Mouse (Mus musculus): ENCODE measurements at regions not wholly inside any gene's neighbourhood (a gene's known extent, or its start where the extent isn't known, plus 50 kb on each side); places are given as distances from the start of the nearest gene placed in this dataset.

- in situ Hi-C loops (cut with MboI; ENCODE audit: low sequenced_read_pairs) = no loop called here
Measured at GRCm38 (mm10) chr4:87501791-87502190, 271.5 kb upstream of the Slc24a2 start.

GRCm38 (mm10) chr4:87500441-87500840, 270.2 kb upstream of the Slc24a2 start:
- in situ Hi-C loops (cut with MboI; ENCODE audit: low sequenced_read_pairs) = no loop called here

- in situ Hi-C loops (cut with MboI; ENCODE audit: low sequenced_read_pairs) = no loop called here
Measured at GRCm38 (mm10) chr4:87487798-87488197, 257.5 kb upstream of the Slc24a2 start.

- in situ Hi-C loops (cut with MboI; ENCODE audit: low sequenced_read_pairs) = no loop called here
Measured at GRCm38 (mm10) chr4:87475537-87475936, 245.3 kb upstream of the Slc24a2 start.

GRCm38 (mm10) chr4:87473331-87474039, 243.2 kb upstream of the Slc24a2 start:
- in situ Hi-C loops (cut with MboI; ENCODE audit: low sequenced_read_pairs) = no loop called here

- in situ Hi-C loops (cut with MboI; ENCODE audit: low sequenced_read_pairs) = no loop called here
Measured at GRCm38 (mm10) chr4:87472787-87473186, 242.5 kb upstream of the Slc24a2 start.

- in situ Hi-C loops (cut with MboI; ENCODE audit: low sequenced_read_pairs) = no loop called here
Measured at GRCm38 (mm10) chr4:87471385-87471784, 241.1 kb upstream of the Slc24a2 start.

GRCm38 (mm10) chr4:87467600-87467999, 237.3 kb upstream of the Slc24a2 start:
- in situ Hi-C loops (cut with MboI; ENCODE audit: low sequenced_read_pairs) = no loop called here

GRCm38 (mm10) chr4:87467018-87467417, 236.7 kb upstream of the Slc24a2 start:
- in situ Hi-C loops (cut with MboI; ENCODE audit: low sequenced_read_pairs) = no loop called here

GRCm38 (mm10) chr4:87461181-87461912, 231.1 kb upstream of the Slc24a2 start:
- in situ Hi-C loops (cut with MboI; ENCODE audit: low sequenced_read_pairs) = no loop called here

GRCm38 (mm10) chr4:87455863-87456578, 225.7 kb upstream of the Slc24a2 start:
- in situ Hi-C loops (cut with MboI; ENCODE audit: low sequenced_read_pairs) = no loop called here

- in situ Hi-C loops (cut with MboI; ENCODE audit: low sequenced_read_pairs) = no loop called here
Measured at GRCm38 (mm10) chr4:87452122-87452521, 221.8 kb upstream of the Slc24a2 start.

GRCm38 (mm10) chr4:87451251-87451650, 221.0 kb upstream of the Slc24a2 start:
- in situ Hi-C loops (cut with MboI; ENCODE audit: low sequenced_read_pairs) = no loop called here

GRCm38 (mm10) chr4:87448338-87448737, 218.1 kb upstream of the Slc24a2 start:
- in situ Hi-C loops (cut with MboI; ENCODE audit: low sequenced_read_pairs) = no loop called here

GRCm38 (mm10) chr4:87446856-87447255, 216.6 kb upstream of the Slc24a2 start:
- in situ Hi-C loops (cut with MboI; ENCODE audit: low sequenced_read_pairs) = no loop called here

- in situ Hi-C loops (cut with MboI; ENCODE audit: low sequenced_read_pairs) = no loop called here
Measured at GRCm38 (mm10) chr4:87434136-87434535, 203.9 kb upstream of the Slc24a2 start.

- in situ Hi-C loops (cut with MboI; ENCODE audit: low sequenced_read_pairs) = no loop called here
Measured at GRCm38 (mm10) chr4:87428374-87428773, 198.1 kb upstream of the Slc24a2 start.

GRCm38 (mm10) chr4:87424066-87424465, 193.8 kb upstream of the Slc24a2 start:
- in situ Hi-C loops (cut with MboI; ENCODE audit: low sequenced_read_pairs) = no loop called here

- in situ Hi-C loops (cut with MboI; ENCODE audit: low sequenced_read_pairs) = no loop called here
Measured at GRCm38 (mm10) chr4:87422588-87422987, 192.3 kb upstream of the Slc24a2 start.

- in situ Hi-C loops (cut with MboI; ENCODE audit: low sequenced_read_pairs) = no loop called here
Measured at GRCm38 (mm10) chr4:87403354-87403753, 173.1 kb upstream of the Slc24a2 start.

GRCm38 (mm10) chr4:87402173-87402556, 171.9 kb upstream of the Slc24a2 start:
- in situ Hi-C loops (cut with MboI; ENCODE audit: low sequenced_read_pairs) = no loop called here

Data from CH12F3 (cell line).